8 mouse cellular contexts compared by ENCODE assay signal in the genomic region with DNA sequence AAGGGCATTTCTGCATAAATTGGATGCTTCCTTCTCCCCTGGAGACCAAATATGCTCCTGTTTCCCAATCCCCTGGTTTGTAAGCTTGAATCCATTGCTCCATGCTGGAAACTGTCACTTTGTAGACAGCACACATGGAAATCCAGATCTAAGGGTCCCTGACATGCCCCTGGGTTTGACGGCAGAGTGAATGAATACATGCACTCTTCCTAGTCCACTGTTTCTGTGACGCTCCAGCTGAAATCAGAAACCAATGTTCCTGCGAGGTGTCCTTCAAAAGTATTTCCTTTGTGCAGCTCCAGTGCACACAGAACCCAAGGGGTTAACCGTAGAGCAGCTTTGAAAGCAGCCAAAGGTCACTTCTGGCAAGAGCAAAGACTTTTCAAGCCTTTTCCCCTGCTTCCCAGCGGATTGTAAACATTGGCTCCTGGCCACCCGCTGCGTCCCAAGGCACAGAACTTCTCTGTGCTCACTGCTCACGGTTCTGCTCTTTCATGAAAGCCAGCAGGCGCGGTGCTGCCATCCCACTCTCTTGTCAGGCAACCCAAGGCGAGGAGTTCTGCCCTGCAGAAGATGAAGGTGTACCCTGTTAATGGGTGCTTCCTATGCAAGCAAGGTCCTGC.
DNase-seq lines count a peak whose midpoint lies in the region; ATAC-seq and TF ChIP-seq lines count a peak whose summit lies in the region.
"Not testable (repeated sequence)": the region's sequence is repeated elsewhere in the genome, so short reads cannot be mapped to it uniquely, and the experiment has no call there.

No protein-coding gene starts in this region.

- H3K4me1 ChIP-seq in forebrain, embryonic 10.5 days; heart, embryonic 14.5 days (ENCODE audit: control insufficient read depth in 2 of 2, insufficient read depth in 2 of 2, low read length in 2 of 2); intestine, postnatal 0 days (replicated peaks; ENCODE audit: control insufficient read depth, insufficient read depth, low read length); limb, embryonic 11.5 days (ENCODE audit: control insufficient read depth, insufficient read depth, low read length); lung, embryonic 16.5 days (replicated peaks; ENCODE audit: control insufficient read depth, insufficient read depth, low read length); neural tube, embryonic 12.5 days: not testable (repeated sequence)

- H3K4me2 ChIP-seq in heart, embryonic 14.5 days (ENCODE audit: low read length) = peak overlapping the region; percentile 53
- H3K4me2 ChIP-seq in intestine, postnatal 0 days (replicated peaks; ENCODE audit: low read depth) = peak overlapping the region; percentile 46
- peak overlapping the region; percentile 10; the same call in 1 of the 2 replicates for H3K4me2 ChIP-seq in limb, embryonic 11.5 days (ENCODE audit: low read depth, severe bottlenecking)
- H3K4me2 ChIP-seq in lung, embryonic 16.5 days (ENCODE audit: low read depth, low read length) = 0 out of 2 replicates have a peak overlapping the region, but pooled peaks have one; percentile 20
- peak overlapping the region; percentile 37 for H3K4me2 ChIP-seq in neural tube, embryonic 12.5 days (replicated peaks)

- ATAC-seq in heart, embryonic 14.5 days (ENCODE audit: insufficient number of reproducible peaks, insufficient read depth, low FRiP score, low read depth); limb, embryonic 11.5 days (ENCODE audit: insufficient number of reproducible peaks, low FRiP score, low TSS enrichment, low read depth); neural tube, embryonic 12.5 days (ENCODE audit: low FRiP score, low read depth): not testable (repeated sequence)
- peak; percentile 45; the same call in 1 of the 2 replicates for ATAC-seq in intestine, postnatal 0 days
- ATAC-seq in lung, embryonic 16.5 days (ENCODE audit: low read depth) = peak; percentile 99

- H3K36me3 ChIP-seq in forebrain, embryonic 10.5 days (replicated peaks); heart, embryonic 14.5 days (ENCODE audit: control insufficient read depth, insufficient read depth, low read length); intestine, postnatal 0 days (ENCODE audit: control insufficient read depth, insufficient read depth); limb, embryonic 11.5 days (ENCODE audit: control insufficient read depth, insufficient read depth, low read length); lung, embryonic 16.5 days (ENCODE audit: control insufficient read depth, insufficient read depth, low read length); neural tube, embryonic 12.5 days: not testable (repeated sequence)

- not testable (repeated sequence) for H3K9me3 ChIP-seq in forebrain, embryonic 10.5 days; heart, embryonic 14.5 days (ENCODE audit: control insufficient read depth, low read length); intestine, postnatal 0 days (ENCODE audit: control insufficient read depth); limb, embryonic 11.5 days (ENCODE audit: control insufficient read depth, low read length); lung, embryonic 16.5 days (ENCODE audit: control insufficient read depth, low read length); neural tube, embryonic 12.5 days

- not testable (repeated sequence) for H3K9ac ChIP-seq in heart, embryonic 14.5 days (ENCODE audit: low read length); intestine, postnatal 0 days (ENCODE audit: low read depth, low read length); limb, embryonic 11.5 days (ENCODE audit: low read length); lung, embryonic 16.5 days (ENCODE audit: low read length); neural tube, embryonic 12.5 days

- H3K4me3 ChIP-seq in forebrain, embryonic 10.5 days = peak overlapping the region; percentile 32; the same call in 1 of the 2 replicates
- H3K4me3 ChIP-seq in heart, embryonic 14.5 days (ENCODE audit: control insufficient read depth in 1 of 2, insufficient read depth in 1 of 2, low read depth in 1 of 2, low read length in 2 of 2); intestine, postnatal 0 days (ENCODE audit: low read depth, low read length); limb, embryonic 11.5 days (ENCODE audit: low read depth, low read length); lung, embryonic 16.5 days (ENCODE audit: low read length); neural tube, embryonic 12.5 days: not testable (repeated sequence)

- TF ChIP-seq CTCF in intestine, postnatal 0 days (IDR thresholded peaks at IDR 0.05; ENCODE audit: low read depth) = not testable (repeated sequence)

- H3K27me3 ChIP-seq in forebrain, embryonic 10.5 days (ENCODE audit: poor library complexity, severe bottlenecking); heart, embryonic 14.5 days (ENCODE audit: control insufficient read depth, insufficient read depth, low read length); intestine, postnatal 0 days (replicated peaks; ENCODE audit: control insufficient read depth, insufficient read depth, low read length); limb, embryonic 11.5 days (ENCODE audit: control insufficient read depth, insufficient read depth, low read length); lung, embryonic 16.5 days (ENCODE audit: control insufficient read depth, insufficient read depth, low read depth, low read length); neural tube, embryonic 12.5 days (replicated peaks): not testable (repeated sequence)

- peak; percentile 37 for DNase-seq in adrenal gland, postnatal 25 days
- peak; percentile 45 for DNase-seq in forebrain, embryonic 10.5 days (ENCODE audit: extremely low spot score, low spot score)
- peak; percentile 68 for DNase-seq in limb, embryonic 11.5 days (ENCODE audit: low spot score)
- peak; percentile 5 for DNase-seq in testis, postnatal 14 days (ENCODE audit: low spot score)

- H3K27ac ChIP-seq in forebrain, embryonic 10.5 days = peak overlapping the region; percentile 48
- not testable (repeated sequence) for H3K27ac ChIP-seq in heart, embryonic 14.5 days (replicated peaks in 1 of 2; ENCODE audit: control insufficient read depth in 1 of 2, insufficient read depth in 1 of 2, low read depth in 2 of 2, low read length in 2 of 2); intestine, postnatal 0 days (ENCODE audit: low read depth, low read length); neural tube, embryonic 12.5 days
- H3K27ac ChIP-seq in limb, embryonic 11.5 days (replicated peaks; ENCODE audit: low read depth, low read length) = peak overlapping the region; percentile 76; the same call in 1 of the 2 replicates
- H3K27ac ChIP-seq in lung, embryonic 16.5 days (ENCODE audit: low read length) = peak overlapping the region; percentile 71

- WGBS in forebrain, embryonic 10.5 days = under 1% methylated on average over 11 of the region's 11 CpGs
- 2% methylated on average over 11 of the region's 11 CpGs for WGBS in heart, embryonic 14.5 days
- 0% methylated on average over 11 of the region's 11 CpGs for WGBS in intestine, postnatal 0 days
- whole genome bisulfite sequencing in limb, embryonic 11.5 days = under 1% methylated on average over 11 of the region's 11 CpGs
- under 1% methylated on average over 11 of the region's 11 CpGs for WGBS in lung, embryonic 16.5 days
- WGBS in neural tube, embryonic 12.5 days = 4% methylated on average over 11 of the region's 11 CpGs

Comparison
In these comparisons a context has a peak if more than half of its experiments do, and no peak if none do; other contexts are left out.
1. DNase-seq: peak in every context shown above with its lines; median percentile 68 in limb, embryonic 11.5 days; 45 in forebrain, embryonic 10.5 days; 37 in adrenal gland, postnatal 25 days; 5 in testis, postnatal 14 days.